Mouse (Mus musculus): ENCODE data around the gene Wdr41.

Gene Wdr41

DNA sequence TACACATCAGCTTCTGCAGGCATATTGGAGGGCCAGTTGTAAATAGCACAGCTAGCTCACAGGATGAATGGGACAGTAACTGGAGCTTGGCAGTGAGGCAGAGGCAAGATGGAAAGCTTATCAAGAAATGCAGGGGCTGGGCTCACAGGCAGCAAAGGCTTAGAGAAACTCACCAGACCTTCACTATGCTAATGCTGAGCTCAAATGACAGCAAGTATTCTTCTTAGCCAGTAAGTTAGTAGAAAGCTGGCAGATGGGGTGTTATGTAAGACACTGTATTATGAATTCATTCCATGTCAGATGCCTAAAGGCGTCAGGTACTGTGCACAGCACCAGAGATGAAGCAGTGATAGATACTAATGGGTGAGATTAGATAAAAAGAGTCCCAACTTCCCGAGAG is 58.6 kb downstream of the Wdr41 start:
- no peak for DNase-seq (ENCODE audit: low read depth, low spot score)

DNA sequence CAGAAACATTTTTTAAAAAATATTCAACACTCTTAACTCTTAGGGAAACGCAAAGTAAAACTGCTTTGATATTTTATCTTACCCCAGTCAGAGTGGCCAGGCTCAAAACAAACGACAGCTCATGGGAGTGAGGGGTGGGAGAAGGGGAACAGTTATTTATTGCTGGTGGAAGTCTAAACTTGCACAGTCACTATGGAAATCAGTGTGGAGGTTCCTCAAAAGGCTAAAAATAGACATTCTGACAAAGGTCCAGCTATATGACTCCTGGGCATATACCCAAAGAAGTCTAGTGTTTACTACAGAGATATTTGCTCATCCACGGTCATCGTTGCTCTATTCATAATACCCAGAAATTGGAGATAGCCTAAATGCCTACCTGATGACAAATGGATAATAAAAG is 62.1 kb downstream of the Wdr41 start:
- DNase-seq (ENCODE audit: low read depth, low spot score) = no peak

DNA sequence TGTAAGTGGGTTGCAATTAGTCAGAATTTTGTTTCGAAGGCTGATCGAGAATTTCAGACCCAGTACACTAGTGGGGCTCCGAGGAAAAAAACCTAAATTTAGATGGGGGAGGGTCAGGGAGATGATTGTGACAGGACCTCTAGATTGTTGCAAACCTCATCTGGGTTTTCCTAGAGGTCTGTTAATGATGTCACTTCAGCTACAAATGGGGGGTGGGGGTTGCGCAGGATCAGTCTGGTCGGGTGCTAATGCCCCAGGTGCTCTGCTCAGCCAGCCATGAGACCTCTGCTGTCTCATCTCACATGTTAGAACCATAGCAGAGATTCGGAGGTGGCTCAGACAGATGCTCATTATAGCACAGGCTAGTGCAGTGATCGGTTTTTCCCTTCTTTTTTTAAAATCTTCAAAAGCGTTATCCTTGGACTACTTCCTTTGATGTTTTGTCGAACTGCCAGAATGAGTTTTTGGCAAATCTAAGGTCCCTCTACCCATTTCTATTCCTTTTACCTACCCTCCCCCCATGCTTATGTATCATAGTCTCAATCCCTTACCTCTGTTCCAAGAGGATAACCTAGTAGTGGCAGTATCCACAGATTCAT is 64.1 kb downstream of the Wdr41 start:
- no peak for DNase-seq (ENCODE audit: low read depth, low spot score)

DNA sequence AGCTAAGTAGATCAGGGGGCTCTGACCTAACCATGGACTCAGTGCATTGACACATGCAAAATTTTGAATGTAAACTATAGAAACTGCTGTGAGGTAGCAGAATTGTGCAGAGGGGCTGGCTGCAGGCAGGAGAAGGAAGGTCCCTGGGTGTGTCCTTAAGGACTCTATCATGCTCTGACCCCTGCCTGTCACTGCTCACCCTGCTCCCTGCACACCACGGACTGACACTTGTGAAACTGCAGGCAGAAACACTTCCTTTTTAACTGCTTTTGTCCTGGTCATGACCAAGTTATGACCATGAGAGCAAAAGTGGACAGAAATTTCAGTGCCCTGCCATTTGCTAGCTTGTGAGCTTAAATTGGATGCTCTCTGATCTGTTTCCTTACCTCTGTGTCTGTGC is 68.0 kb downstream of the Wdr41 start:
- no peak for DNase-seq (ENCODE audit: low read depth, low spot score)

DNA sequence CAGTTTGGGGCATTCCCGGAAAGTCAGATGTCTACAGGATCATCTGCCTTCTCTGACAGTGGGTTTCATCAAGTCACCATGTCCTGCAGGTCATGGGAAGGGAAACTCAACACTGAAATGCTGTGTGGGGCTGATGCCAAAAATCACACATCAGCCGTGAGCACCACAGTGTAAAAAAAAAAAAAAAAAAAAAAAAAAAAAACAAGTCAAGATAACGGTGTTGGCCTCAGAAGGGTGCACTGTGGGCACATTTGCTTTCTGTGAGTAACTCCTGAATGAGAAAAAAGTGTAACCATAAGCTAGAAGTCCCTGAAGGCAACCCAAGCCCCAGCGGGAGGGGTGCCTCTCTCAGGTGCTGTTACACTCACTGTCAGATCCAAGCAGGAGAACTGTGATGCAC is 74.3 kb downstream of the Wdr41 start:
- DNase-seq (ENCODE audit: low read depth, low spot score) = no peak

DNA sequence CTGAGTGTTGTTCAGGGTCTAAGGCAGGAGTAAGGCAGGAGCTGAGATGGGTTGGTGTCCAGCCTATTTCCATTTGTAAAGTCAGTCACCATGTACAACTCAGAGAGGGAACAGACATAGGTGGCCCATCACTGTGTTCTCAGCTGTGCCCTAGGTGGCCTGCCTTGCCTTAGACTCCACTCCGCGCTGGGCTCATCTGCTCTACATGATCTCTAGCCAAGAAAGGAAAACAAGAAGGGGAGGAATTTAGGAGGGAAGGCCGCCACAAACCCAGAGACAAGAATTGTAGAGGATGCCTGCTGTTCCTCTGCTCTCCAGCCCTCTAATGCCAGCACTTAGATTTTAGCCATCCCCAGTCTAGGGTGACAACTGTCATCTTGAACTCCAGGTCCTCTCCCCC is 76.3 kb downstream of the Wdr41 start:
- DNase-seq (ENCODE audit: low read depth, low spot score) = no peak

DNA sequence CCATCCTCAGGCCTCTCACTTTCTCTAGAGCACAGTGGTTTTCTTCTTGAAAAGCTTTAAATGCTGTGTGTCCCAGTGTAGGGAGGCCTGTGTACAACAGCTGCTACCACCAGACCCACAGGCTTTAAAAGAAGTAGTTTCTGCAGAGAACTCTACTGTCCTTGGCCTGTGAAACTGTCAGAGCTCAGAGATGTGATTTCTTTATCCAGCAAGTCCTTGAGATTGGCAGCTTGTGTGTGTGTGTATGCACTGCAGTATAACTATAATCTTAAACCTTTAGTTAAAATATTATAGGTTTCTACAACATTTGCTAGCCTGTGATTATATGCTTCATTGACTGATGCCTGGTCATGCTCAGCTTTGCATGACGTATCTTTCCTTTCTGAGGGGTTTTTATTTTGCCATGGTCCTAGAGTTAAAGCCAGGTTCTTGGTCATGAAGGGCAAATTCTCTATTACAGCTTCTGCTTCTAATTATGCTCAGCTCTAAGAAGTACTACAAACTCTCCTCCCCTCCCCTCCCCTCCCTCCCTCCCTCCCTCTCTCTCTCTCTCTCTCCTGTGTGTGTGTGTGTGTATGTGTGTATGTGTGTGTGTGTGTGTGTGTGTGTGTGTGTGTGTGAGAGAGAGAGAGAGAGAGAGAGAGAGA is 79.7 kb downstream of the Wdr41 start:
- DNase-seq (ENCODE audit: low read depth, low spot score) = no peak

DNA sequence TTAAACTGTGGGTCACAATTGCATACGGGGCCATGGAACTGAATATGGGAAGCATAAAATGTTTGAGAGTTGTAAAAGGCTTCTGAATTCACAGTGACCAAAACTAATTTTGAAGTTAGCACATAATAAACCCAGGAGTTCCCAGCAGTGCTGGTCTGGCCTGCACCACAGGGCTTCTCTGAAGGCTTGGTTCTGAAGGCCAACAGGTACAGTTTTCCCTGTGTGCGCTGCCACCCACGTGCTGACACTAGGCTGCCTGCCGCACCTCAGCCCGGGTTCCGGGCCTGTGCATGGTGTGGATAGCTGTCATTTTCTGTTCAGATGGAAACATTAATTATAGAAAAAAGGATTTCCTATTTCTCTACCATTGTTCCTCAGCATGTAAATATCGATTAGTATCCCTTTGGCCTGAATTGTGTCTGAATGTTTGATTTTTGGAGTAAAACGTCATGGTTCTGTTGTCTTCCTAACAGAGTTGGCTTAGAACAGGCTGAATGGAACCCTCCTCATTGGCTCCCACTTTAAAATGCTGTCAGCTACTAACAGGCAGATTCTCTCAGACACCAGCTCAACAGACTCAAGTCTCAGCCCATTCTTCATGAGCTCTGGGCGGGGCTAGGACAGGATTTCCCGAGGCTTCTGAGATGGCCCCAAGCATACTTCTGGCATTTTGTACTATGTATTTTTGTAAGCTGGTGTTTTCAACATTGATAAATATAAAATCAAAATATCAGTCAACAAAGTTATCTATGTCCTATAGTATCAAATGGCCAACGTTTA is 80.5 kb downstream of the Wdr41 start:
- no peak for DNase-seq (ENCODE audit: low read depth, low spot score)

DNA sequence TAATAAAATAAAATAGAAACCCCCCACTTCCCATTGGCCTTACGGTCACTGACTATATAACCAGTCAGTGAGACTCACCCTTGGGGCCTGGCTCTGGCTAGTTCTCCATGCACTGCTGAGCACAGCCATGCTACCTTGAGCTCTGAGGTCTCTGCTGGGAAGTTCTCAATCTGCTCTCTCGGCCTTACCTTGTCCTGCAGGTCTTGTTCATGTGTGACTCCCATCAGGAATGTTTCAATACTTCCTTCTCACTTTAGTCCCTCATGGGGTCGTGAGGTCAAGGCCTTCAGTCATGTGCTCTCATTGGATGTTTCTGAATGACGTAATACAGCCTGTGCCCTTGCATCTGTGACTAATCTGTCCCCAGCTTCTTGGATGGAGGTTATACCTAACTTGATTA is 82.7 kb downstream of the Wdr41 start:
- DNase-seq (ENCODE audit: low read depth, low spot score) = no peak

DNA sequence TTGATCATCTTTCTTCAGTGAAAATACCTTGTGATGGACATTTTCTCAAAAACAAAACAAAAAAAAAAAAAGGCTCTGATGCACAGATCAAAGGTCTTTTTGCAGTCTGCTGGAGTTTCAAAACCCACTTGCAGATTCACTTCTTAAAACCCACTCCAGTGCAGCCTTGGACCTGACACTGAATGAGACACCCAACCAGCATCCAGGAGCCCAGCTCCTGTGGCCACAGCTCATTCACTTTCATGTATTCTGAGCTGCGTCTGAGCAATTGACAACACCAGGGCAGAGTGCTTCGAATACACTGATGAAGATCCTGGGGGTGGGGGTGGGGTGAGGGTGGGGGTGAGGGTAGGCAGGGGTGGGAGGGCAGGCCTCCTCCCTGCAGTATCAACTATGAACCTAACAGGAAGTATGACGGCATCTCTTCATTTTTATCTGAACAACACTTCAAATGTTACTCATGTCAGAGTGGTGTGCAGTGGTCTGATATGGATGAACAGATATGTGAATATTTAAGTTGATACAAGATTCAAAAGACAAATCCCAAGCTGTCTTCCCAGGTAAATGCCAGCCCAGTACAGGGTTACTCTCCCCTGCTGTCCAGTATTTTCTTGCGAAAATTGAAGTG is 87.4 kb downstream of the Wdr41 start:
- DNase-seq (ENCODE audit: low read depth, low spot score) = no peak

DNA sequence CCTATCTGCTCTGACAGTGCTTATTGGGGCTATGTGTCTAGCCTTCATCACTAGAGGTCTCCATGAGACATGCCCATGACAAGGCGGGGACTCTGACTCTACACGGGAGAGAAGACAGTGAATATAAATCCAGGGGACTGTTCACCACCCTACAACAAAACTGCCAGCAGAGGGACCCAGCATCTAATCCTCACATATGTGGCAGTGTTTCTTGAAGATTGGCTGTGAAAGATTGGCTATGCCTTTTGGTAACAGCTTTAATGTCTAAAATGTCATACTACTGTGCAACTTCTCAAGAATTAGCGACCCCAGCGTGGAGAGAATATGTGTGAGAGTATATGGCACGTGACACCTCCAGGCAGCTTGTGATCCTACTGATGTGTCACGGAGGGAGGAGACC is 91.7 kb downstream of the Wdr41 start:
- DNase-seq (ENCODE audit: low read depth, low spot score) = peak; percentile 43

DNA sequence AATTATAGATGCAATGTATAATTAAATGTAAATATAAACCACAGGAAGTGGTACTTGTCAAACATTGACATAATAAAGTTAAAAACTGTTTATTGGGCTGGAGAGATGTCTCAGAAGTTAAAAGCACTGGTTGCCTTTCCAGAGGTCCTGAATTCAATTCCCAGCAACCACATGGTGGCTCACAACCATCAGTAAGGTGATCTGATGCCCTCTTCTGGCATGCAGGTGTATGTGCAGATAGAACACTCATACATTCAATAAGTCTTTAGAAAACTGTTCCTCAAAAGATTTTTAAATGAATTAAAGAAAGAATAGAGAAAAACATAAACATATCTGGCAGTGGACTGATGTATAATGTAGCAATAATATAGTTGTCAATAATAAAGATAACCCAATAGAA is 94.1 kb downstream of the Wdr41 start:
- peak; percentile 35 for DNase-seq (ENCODE audit: low read depth, low spot score)
